Mouse (Mus musculus) erythroblast, embryonic 14.5 days (primary cell): ENCODE measurements around the gene Tshz2. TPM values are rescaled to one million over a fixed set of nuclear protein-coding genes. Genes with fewer than 3 reads are reported as not detected.

Experiments
- H3K27me3 ChIP-seq: 2 replicates; pipeline ENCODE4 v1.6.1; 2012; ENCODE audit warnings: inconsistent platforms; ENCODE audit not compliant: control insufficient read depth
- H3K36me3 ChIP-seq: 2 replicates; pipeline ENCODE4 v1.6.1; 2012; ENCODE audit warnings: mild to moderate bottlenecking, inconsistent platforms; ENCODE audit not compliant: control insufficient read depth
- H3K4me1 ChIP-seq: 2 replicates; pipeline ENCODE4 v1.6.1; 2012; ENCODE audit warnings: inconsistent platforms; ENCODE audit not compliant: control insufficient read depth
- H3K4me3 ChIP-seq: replicated peaks from 2 replicates; pipeline ENCODE3; 2012; ENCODE audit warnings: moderate library complexity, mild to moderate bottlenecking, inconsistent platforms
- H3K9me3 ChIP-seq: 2 replicates; pipeline ENCODE4 v1.6.1; 2012; ENCODE audit warnings: low read length, inconsistent platforms, mixed read lengths; ENCODE audit not compliant: control insufficient read depth
- GATA1 ChIP-seq: IDR thresholded peaks from 2 replicates; pipeline ENCODE4 v1.6.1; 2012; ENCODE audit warnings: low read length, inconsistent platforms, mixed read lengths
- TAL1 ChIP-seq: IDR thresholded peaks from 3 replicates; pipeline ENCODE4 v1.6.1; 2012; ENCODE audit warnings: low read length, inconsistent platforms, mixed read lengths
- polyA plus RNA-seq: library from polyadenylated mRNA; stranded (reverse); fragments of >175 nt; gene quantifications from 2 replicates; pipeline ENCODE4 v1.2.3, GENCODE M21; 2012

The Tshz2 gene
- polyA plus RNA-seq, 1 experiment = not detected

DNA sequence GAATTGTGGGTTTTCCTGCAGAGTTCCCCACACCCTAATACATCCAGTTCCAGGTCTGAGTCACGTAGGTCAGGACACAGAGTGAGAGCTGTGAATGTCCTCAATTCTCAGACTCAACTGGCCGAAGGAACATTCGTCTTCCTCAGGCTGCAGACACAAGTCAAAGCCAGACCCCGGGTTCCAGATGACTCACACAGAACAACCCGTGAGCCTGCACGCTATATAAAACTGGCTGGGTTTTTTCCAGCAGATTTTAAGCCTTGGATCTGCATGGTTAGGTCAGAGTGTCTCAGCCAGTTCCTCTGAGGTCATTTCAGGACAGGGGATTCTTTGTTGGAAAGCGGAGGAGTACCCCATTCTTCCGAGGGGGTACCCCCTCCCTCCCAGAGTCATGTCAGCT is 330.0 kb downstream of the Tshz2 start:
- no peak for TF ChIP-seq GATA1
- TF ChIP-seq TAL1 = no peak
- Histone ChIP-seq H3K27me3 (peaks cover 2% of the 10 kb centered on the region; the same call in 1 of the 2 replicates), H3K9me3 (peaks cover 6% of the 10 kb centered on the region), H3K36me3 (no peaks in the 10 kb centered on the region), H3K4me3 (no peak overlapping the region), H3K4me1 (no peaks in the 10 kb centered on the region)

DNA sequence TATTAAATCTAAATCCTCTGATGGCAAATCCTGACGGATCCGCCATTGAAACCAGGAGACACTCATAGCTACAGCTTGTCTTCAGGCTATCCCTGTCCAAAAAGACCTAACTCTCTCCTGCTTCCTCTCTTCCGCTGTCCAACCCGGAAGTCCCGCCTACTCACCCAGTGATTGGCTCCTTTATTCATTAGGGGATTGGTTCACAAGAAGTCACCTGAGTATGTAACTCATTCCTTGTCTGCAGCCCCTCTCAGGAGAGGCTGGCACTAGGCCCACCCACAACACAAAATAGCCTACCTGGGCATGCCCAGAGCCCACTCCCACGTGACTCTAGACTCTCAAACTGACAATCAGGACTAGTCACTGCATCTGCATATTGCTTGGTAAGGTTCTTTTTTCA is 337.7 kb downstream of the Tshz2 start:
- H3K36me3 ChIP-seq = no peaks in the 10 kb centered on the region
- TF ChIP-seq GATA1 (no peak), TAL1 (no peak)

DNA sequence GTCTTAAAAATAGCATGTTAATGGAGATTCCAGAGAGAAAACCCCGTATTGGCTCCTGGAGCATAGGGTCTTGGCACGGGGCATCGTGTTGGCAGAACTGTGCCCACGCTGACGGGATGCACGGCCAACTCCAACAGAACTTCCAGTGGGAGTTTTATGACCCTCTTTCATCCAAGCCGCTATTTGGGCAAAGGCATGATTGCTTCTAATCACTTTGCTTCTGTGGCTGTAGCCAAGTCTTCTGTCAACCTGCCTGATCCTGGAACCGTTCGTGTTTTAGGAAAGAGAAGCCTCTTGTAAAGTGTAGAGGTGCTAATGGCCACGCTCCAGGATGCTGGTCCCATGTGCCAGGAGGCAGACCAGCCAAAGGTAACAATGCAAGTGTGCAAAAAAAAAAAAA is 350.1 kb downstream of the Tshz2 start:
- Histone ChIP-seq H3K9me3 (peaks cover 7% of the 10 kb centered on the region), H3K36me3 (no peaks in the 10 kb centered on the region), H3K4me1 (no peaks in the 10 kb centered on the region), H3K27me3 (no peaks in the 10 kb centered on the region), H3K4me3 (no peak overlapping the region)
- no peak for TF ChIP-seq GATA1
- TF ChIP-seq TAL1 = no peak

More for the DNA sequence above, 337.7 kb downstream of the Tshz2 start:
- H3K27me3 ChIP-seq = no peaks in the 10 kb centered on the region
- H3K9me3 ChIP-seq = peaks cover 45% of the 10 kb centered on the region
- H3K4me3 ChIP-seq = no peak overlapping the region
- no peaks in the 10 kb centered on the region for H3K4me1 ChIP-seq

DNA sequence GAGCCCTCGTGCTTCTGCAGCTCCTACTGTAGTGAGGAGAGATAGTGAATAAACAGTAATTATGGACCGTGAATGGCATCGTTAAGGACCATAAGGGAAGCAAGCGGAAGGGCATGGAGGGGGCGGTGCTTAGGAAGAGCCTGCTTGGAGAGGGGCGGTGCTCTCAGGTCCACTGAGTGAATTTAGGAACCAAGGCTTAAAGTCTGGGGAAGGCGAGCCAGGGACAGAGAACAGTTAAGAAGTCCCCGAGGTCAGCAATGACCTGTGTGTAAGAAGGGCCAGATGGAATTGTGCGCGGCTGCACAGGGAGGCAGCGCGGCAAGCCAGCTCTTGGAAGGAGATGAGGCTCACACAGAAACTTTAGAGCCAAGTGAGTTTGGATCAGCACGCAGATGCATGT is 354.4 kb downstream of the Tshz2 start:
- TF ChIP-seq GATA1 = no peak
- TF ChIP-seq TAL1 = no peak
- H3K4me1 ChIP-seq = no peaks in the 10 kb centered on the region
- H3K4me3 ChIP-seq = no peak overlapping the region
- no peaks in the 10 kb centered on the region for H3K27me3 ChIP-seq
- peaks cover 7% of the 10 kb centered on the region for H3K9me3 ChIP-seq
- H3K36me3 ChIP-seq = no peaks in the 10 kb centered on the region

DNA sequence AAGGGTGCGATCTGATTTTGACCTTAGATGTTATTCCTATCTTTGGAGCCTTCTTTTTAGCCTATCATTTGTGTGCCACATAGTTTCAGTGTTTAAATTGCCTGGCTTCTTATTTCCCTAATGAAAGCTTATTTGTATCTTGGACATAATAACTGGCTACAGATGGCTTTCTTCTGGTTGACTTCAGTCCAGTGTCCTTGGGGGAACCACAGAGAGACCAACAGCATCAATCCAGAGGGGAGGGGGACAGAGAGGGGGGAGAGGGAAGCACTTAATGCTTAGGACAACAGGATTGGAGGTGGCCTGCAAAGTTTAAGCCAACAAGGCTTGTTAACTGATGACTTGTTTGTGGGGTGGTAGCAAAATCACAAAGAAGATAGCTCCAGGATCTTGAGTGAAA is 356.4 kb downstream of the Tshz2 start:
- peaks cover 5% of the 10 kb centered on the region for H3K9me3 ChIP-seq
- TF ChIP-seq TAL1 (no peak), GATA1 (no peak)
- no peaks in the 10 kb centered on the region for H3K36me3 ChIP-seq
- no peak overlapping the region for H3K4me3 ChIP-seq
- H3K27me3 ChIP-seq = no peaks in the 10 kb centered on the region
- H3K4me1 ChIP-seq = no peaks in the 10 kb centered on the region

DNA sequence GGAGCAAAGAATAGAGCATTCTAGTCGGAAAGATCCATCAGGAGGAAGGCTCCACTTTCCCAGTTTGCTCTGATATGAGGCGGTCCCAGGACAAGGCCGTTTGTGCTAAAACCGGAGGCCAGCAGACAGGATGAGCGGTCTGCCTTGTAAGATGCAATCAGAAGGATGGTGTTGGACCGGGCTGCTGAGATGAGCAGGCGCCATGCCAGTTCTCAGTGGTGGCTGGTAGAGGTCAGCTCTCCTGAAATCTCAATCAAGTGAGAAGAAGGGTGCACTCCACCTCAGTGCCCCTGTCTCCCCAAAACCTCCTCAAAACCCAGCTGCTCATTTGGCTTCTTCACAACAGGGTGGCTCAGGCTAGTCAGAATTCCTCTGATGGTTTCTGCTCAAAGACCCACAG is 358.2 kb downstream of the Tshz2 start:
- TF ChIP-seq GATA1 = no peak
- no peak for TF ChIP-seq TAL1
- no peak overlapping the region for H3K4me3 ChIP-seq
- no peaks in the 10 kb centered on the region for H3K27me3 ChIP-seq
- no peaks in the 10 kb centered on the region for H3K4me1 ChIP-seq
- no peaks in the 10 kb centered on the region for H3K36me3 ChIP-seq
- H3K9me3 ChIP-seq = peaks cover 5% of the 10 kb centered on the region

DNA sequence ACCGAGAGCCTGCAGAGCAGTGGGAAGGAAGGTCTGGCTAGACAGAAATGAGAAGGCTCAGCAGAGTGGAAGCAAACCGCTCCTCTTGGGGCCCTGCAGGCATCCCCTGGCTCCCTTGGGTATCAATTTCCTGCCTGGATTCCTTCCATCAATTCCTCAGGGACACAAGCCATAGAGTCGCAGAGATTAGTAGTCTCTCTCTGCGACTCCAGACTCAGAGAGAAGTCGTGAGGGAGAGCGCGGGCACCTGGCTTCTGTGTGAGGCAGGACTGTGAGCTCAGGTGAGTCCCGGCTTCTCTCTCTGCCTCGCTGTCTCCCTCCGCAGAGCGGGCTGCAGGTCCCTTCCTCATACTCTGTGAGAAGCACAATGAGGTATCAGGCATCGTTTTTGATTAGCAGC is 363.2 kb downstream of the Tshz2 start:
- H3K27me3 ChIP-seq = no peaks in the 10 kb centered on the region
- H3K4me3 ChIP-seq = no peak overlapping the region
- peaks cover 2% of the 10 kb centered on the region for H3K9me3 ChIP-seq
- H3K36me3 ChIP-seq = no peaks in the 10 kb centered on the region
- no peaks in the 10 kb centered on the region for H3K4me1 ChIP-seq
- TF ChIP-seq GATA1 (no peak), TAL1 (no peak)

DNA sequence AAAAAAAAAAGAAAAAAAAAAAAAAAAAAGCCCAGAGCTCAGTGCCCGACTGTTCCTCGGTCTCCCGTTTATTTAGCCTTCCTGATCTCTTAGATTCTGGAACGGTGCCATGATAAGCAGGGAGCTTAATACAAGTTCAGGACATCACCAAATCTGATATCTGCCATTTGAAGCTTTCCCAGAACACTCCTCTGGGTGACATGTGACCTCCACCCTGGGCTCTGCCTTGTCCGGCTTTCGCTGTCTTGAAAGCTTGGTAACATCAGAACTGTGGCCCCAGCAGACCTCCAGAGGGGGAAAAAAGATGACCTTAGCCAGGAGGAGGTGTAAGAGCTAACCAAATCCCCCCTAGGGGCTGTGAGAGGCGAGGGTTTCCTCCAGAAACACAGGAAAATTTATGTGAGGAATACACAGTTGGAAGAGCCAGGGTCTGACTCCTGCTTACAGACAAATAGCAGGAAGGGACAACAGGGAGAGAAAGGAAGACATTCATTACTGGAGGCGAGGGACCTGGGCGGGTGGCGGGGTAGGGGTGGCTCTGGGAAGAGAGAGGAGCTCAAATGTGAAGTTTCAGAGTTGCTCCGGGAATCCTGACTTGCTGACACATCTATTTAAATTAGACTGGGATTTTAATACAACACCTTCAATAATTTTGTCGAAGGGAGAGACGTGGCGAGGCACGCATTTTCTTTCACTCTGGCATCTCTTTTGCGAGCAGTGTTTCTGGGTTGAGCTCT is 363.9 kb downstream of the Tshz2 start:
- H3K4me1 ChIP-seq = no peaks in the 10 kb centered on the region
- no peak overlapping the region for H3K4me3 ChIP-seq
- no peak for TF ChIP-seq GATA1
- no peak for TF ChIP-seq TAL1
- no peaks in the 10 kb centered on the region for H3K27me3 ChIP-seq
- H3K9me3 ChIP-seq = no peaks in the 10 kb centered on the region; the same call in 1 of the 2 replicates
- H3K36me3 ChIP-seq = no peaks in the 10 kb centered on the region

DNA sequence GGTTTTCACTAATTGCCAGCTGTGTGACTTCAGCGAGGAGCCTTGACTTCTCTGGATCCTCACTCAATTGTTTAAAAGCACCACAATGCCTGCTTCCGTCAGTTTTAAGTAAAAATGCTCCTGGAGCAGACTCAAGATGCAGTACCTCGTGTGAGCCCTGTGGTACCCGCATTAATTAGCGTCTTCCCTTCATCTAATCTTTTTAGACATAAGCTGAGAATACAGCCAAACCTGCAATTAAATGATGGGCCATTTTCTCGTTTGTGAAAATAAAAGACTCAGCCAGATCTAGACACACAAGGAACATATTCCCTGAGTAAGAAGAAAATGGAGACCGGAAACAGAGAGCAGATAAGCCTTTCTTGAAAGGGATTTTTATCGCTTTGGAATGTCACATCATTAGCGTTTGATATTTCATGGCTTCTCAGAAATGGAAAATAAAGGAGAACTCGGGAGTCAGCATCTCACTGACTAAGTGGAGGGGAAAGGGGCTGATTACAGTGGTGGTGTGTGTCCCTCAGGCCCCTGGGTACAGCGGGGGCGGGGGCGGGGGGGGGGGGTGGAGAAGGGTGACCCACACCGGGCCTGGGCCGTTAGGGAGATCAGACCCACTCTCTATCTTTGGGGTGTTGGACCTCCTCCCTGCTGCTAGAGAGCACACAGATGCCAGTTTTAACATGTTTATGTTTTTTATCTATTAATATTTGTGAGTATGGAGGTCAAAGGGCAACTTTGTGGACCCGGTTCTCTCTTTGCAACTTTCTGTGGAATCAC is 364.6 kb downstream of the Tshz2 start:
- Histone ChIP-seq H3K27me3 (no peaks in the 10 kb centered on the region), H3K4me1 (no peaks in the 10 kb centered on the region), H3K4me3 (no peak overlapping the region), H3K36me3 (no peaks in the 10 kb centered on the region), H3K9me3 (no peaks in the 10 kb centered on the region)
- TF ChIP-seq TAL1 (no peak), GATA1 (no peak)
